Mouse (Mus musculus) E14TG2a.4 (cell line): ENCODE measurements around the gene Xkr7.

Experiments
- CTCF ChIP-seq: conservative IDR thresholded peaks from 2 replicates; pipeline ENCODE4 v1.5.1; 2014; ENCODE audit warnings: low read length
- NANOG ChIP-seq: IDR thresholded peaks from 2 replicates; pipeline ENCODE4 v1.6.1; 2014; ENCODE audit warnings: borderline replicate concordance, low read length, mixed read lengths
- POU5F1 ChIP-seq: IDR thresholded peaks from 2 replicates; pipeline ENCODE4 v1.6.1; 2014; ENCODE audit warnings: low read length, borderline replicate concordance

DNA sequence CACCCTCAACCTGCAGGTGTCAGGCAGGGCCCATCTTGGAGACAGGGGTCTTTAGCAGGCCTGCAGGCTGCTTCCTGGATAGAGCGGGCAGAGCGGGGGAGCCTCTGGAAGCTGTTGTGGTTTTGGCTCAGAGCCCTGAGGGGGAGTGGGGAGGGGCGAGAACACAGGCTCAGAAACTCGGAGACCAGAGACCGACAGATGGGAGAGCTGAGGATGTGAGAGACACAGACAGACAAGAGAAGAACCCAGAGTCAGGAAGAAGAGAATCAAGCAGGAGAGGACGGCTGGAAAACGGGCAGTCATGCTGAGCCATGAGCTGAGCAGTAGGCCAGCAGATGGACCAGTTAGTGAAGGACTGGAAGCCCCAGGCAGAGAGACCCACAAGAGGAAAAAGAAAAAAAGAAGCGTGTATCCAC lies 14.2 kb downstream of the Xkr7 start:
- TF ChIP-seq CTCF (no peak), NANOG (no peak), POU5F1 (no peak)
